Mouse (Mus musculus) heart, adult 2 months (tissue): ENCODE measurements around the gene Stk32c. TPM values are rescaled to one million over a fixed set of nuclear protein-coding genes. Genes with fewer than 3 reads are reported as not detected.

ENCODE experiments used
- DNase-seq, 2 experiments: peaks; one replicate each; pipeline ENCODE4 v3.0.0; 2021
- H3K27ac ChIP-seq: fragments of 200-600 bp; 2 replicates; pipeline ENCODE4 v1.8.1; 2022
- H3K27me3 ChIP-seq: fragments of 200-500 bp; 2 replicates; pipeline ENCODE4 v1.6.1; 2012; ENCODE audit warnings: mild to moderate bottlenecking, low read length, inconsistent platforms, mixed read lengths; ENCODE audit not compliant: control insufficient read depth, insufficient read depth
- H3K36me3 ChIP-seq: fragments of 200-500 bp; 2 replicates; pipeline ENCODE4 v1.6.1; 2012; ENCODE audit warnings: low read length, inconsistent platforms; ENCODE audit not compliant: control insufficient read depth, insufficient read depth
- H3K4me1 ChIP-seq: fragments of 200-500 bp; 2 replicates; pipeline ENCODE4 v1.6.1; 2011; ENCODE audit warnings: low read length; ENCODE audit not compliant: control insufficient read depth, insufficient read depth
- H3K4me3 ChIP-seq: fragments of 200-600 bp; 2 replicates; pipeline ENCODE4 v1.8.1; 2022
- H3K79me2 ChIP-seq: fragments of 200-500 bp; replicated peaks from 2 replicates; pipeline ENCODE4 v1.6.1; 2012; ENCODE audit warnings: mild to moderate bottlenecking, inconsistent platforms, low read length, moderate library complexity, mixed read lengths; ENCODE audit not compliant: control insufficient read depth, insufficient read depth
- H3K9ac ChIP-seq: fragments of 200-500 bp; 2 replicates; pipeline ENCODE4 v1.6.1; 2012; ENCODE audit warnings: low read depth, mild to moderate bottlenecking, control low read depth, inconsistent platforms, low read length, mixed read lengths
- CTCF ChIP-seq: fragments of 200-600 bp; IDR thresholded peaks from 2 replicates; pipeline ENCODE4 v1.8.1; 2022; ENCODE audit warnings: antibody characterized with exemption, mild to moderate bottlenecking, moderate library complexity
- EP300 ChIP-seq: fragments of 200-500 bp; IDR thresholded peaks from 2 replicates; pipeline ENCODE4 v1.6.1; 2011; ENCODE audit warnings: low read depth, low read length, control low read depth; ENCODE audit not compliant: insufficient read depth
- POLR2A ChIP-seq: fragments of 200-500 bp; IDR thresholded peaks from 2 replicates; pipeline ENCODE4 v1.6.1; 2011; ENCODE audit warnings: mild to moderate bottlenecking, low read depth, low read length, control low read depth; ENCODE audit not compliant: insufficient read depth
- WGBS: fragments of 180-500 bp; shearing (Covaris S2); methylation state at CpG from one replicate; pipeline ENCODE4 v1.1.7; 2018; 5-methylcytosine and 5-hydroxymethylcytosine counted together
- intact Hi-C: fragments of 180-260 bp; cut with DNase I; formaldehyde crosslinking; loops from one replicate; pipeline ENCODE4 v1.15.1; 2025
- polyA plus RNA-seq: library from polyadenylated mRNA; depleted of rRNA; stranded (reverse); fragments of >200 nt; gene quantifications from 2 replicates; pipeline ENCODE4 v1.2.3, GENCODE M21; 2012
- total RNA-seq, 2 experiments: library from RNA; stranded (reverse); gene quantifications; 2 replicates each; pipeline ENCODE4 v1.2.3; 2021

Gene Stk32c
- total and polyA plus RNA-seq, 3 experiments = 0.68 to 1.1 (median 0.94) TPM

DNA sequence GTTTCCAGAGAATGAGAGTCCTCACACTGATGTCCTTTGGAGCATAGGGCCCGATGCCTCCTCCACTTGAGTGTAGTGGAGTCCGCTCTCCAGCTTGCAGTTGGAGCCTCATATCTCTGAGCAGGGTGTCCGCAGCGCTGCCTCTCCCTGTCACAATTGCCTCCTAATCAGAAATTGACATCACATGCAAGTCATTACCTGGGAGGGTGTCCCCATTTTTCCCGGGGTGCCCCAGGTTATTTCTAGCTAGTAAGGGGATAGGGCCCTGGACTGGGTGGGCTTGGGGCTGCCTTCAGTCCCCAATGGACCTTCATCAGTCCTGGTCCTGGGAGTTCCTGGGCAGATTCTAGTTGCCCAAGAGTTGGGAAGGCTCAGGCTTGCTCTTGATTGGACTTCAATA lies 120.4 kb downstream of the Stk32c start:
- Histone ChIP-seq H3K4me1 (peaks cover under 1% of the 10 kb centered on the region; the same call in 1 of the 2 replicates), H3K79me2 (no peaks in the 10 kb centered on the region), H3K36me3 (no peaks in the 10 kb centered on the region), H3K27me3 (no peaks in the 10 kb centered on the region), H3K4me3 (no peak overlapping the region), H3K27ac (no peak overlapping the region), H3K9ac (no peak overlapping the region)
- 89% methylated on average over 5 of the region's 5 CpGs for WGBS
- TF ChIP-seq EP300 (no peak), POLR2A (no peak)
- intact Hi-C loops = no loop called here
- DNase-seq = no peak

- Histone ChIP-seq H3K4me1 (peaks cover 3% of the 10 kb centered on the region; the same call in 1 of the 2 replicates), H3K27ac (no peak overlapping the region), H3K9ac (no peak overlapping the region), H3K36me3 (no peaks in the 10 kb centered on the region), H3K4me3 (no peak overlapping the region), H3K79me2 (no peaks in the 10 kb centered on the region), H3K27me3 (no peaks in the 10 kb centered on the region)
- WGBS = 88% methylated on average over 9 of the region's 9 CpGs
- DNase-seq = no peak
- TF ChIP-seq POLR2A (no peak), EP300 (no peak), CTCF (no peak)
- intact Hi-C loops = no loop called here
Measured at GRCm38 (mm10) chr7:139091681-139092080, 121.4 kb downstream of the Stk32c start.

GRCm38 (mm10) chr7:139089892-139090874 lies 122.9 kb downstream of the Stk32c start:
- intact Hi-C loops = no loop called here
- no peak overlapping the region for H3K9ac ChIP-seq

DNA sequence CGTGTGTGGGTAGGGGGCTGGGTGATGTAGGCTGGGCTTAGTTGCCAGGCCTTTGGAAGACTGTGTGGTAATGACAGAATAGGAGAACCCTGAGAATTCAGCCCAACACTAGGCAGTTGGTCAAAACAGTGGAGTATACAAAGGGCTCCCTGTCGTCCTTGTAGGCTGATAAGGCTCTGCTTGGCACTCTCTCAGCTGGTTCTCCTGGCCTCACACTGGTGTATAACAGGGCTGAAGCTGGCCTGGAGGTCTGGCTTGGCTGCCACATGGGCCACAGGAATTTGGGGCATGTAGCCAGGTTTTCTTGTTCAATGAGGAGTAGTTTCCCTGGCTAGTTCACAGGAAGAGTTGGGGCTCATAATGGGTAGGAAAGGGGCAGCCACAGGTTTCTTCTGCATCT lies 125.3 kb downstream of the Stk32c start:
- no peak overlapping the region for H3K9ac ChIP-seq
- intact Hi-C loops = no loop called here
- H3K4me1 ChIP-seq = peaks cover 3% of the 10 kb centered on the region; the same call in 1 of the 2 replicates
- no peaks in the 10 kb centered on the region for H3K36me3 ChIP-seq
- 51% methylated on average over 2 of the region's 2 CpGs for WGBS
- DNase-seq = peak; percentile 28 to 68
- H3K79me2 ChIP-seq = no peaks in the 10 kb centered on the region
- H3K27me3 ChIP-seq = no peaks in the 10 kb centered on the region
- no peak overlapping the region for H3K27ac ChIP-seq
- H3K4me3 ChIP-seq = no peak overlapping the region
- TF ChIP-seq CTCF (no peak), EP300 (no peak), POLR2A (no peak)

More at GRCm38 (mm10) chr7:139089892-139090874, 122.9 kb downstream of the Stk32c start:
- Histone ChIP-seq H3K79me2 (no peaks in the 10 kb centered on the region), H3K27me3 (no peaks in the 10 kb centered on the region), H3K4me1 (peaks cover 3% of the 10 kb centered on the region; the same call in 1 of the 2 replicates), H3K27ac (no peak overlapping the region), H3K36me3 (no peaks in the 10 kb centered on the region), H3K4me3 (no peak overlapping the region)
- 80% methylated on average over 12 of the region's 12 CpGs for WGBS
- DNase-seq = no peak
- TF ChIP-seq POLR2A (no peak), EP300 (no peak), CTCF (no peak)

GRCm38 (mm10) chr7:139086195-139087158 lies 126.6 kb downstream of the Stk32c start:
- WGBS = 4% methylated on average over 61 of the region's 61 CpGs
- Histone ChIP-seq H3K27me3 (no peaks in the 10 kb centered on the region), H3K4me1 (peaks cover 3% of the 10 kb centered on the region; the same call in 1 of the 2 replicates), H3K79me2 (no peaks in the 10 kb centered on the region), H3K36me3 (no peaks in the 10 kb centered on the region), H3K4me3 (peak overlapping the region; percentile 50), H3K9ac (peak overlapping the region; percentile 76), H3K27ac (peak overlapping the region; percentile 49; the same call in 1 of the 2 replicates)
- DNase-seq = peak; percentile 18 to 59
- intact Hi-C loops = no loop called here
- TF ChIP-seq EP300 = no peak
- TF ChIP-seq CTCF = no peak
- TF ChIP-seq POLR2A = no peak
